Mouse (Mus musculus) stomach, embryonic 15.5 days (tissue): ENCODE measurements around the gene Asrgl1. TPM values are rescaled to one million over a fixed set of nuclear protein-coding genes. Genes with fewer than 3 reads are reported as not detected.
A peak's percentile ranks its signal among the peaks of the same experiment; 100 is the strongest.

Source experiments
- ATAC-seq: fragments of 200-750 bp; cut with Nextera tagmentation; 2 replicates; pipeline ENCODE4 v1.8.0; 2017; ENCODE audit warnings: low read depth, moderate number of reproducible peaks, moderate TSS enrichment; ENCODE audit not compliant: insufficient read depth, low FRiP score
- H3K27ac ChIP-seq: fragments of 300-500 bp; sonication (generic); 2 replicates; pipeline ENCODE4 v1.5.1; 2015; ENCODE audit warnings: mild to moderate bottlenecking, inconsistent platforms
- H3K27me3 ChIP-seq: fragments of 300-500 bp; sonication (generic); replicated peaks from 2 replicates; pipeline ENCODE4 v1.6.1; 2015; ENCODE audit warnings: inconsistent platforms
- H3K36me3 ChIP-seq: fragments of 300-500 bp; sonication (generic); 2 replicates; pipeline ENCODE4 v1.6.1; 2015; ENCODE audit warnings: inconsistent platforms
- H3K4me1 ChIP-seq: fragments of 300-500 bp; sonication (generic); 2 replicates; pipeline ENCODE4 v1.6.1; 2015; ENCODE audit warnings: inconsistent platforms
- H3K4me2 ChIP-seq: fragments of 300-500 bp; sonication (generic); 2 replicates; pipeline ENCODE4 v1.6.1; 2015; ENCODE audit warnings: mild to moderate bottlenecking, inconsistent platforms
- H3K4me3 ChIP-seq: fragments of 300-500 bp; sonication (generic); replicated peaks from 2 replicates; pipeline ENCODE4 v1.5.1; 2015; ENCODE audit warnings: inconsistent platforms
- H3K9ac ChIP-seq: fragments of 300-500 bp; sonication (generic); 2 replicates; pipeline ENCODE4 v1.6.1; 2015; ENCODE audit warnings: inconsistent platforms
- H3K9me3 ChIP-seq: fragments of 300-500 bp; sonication (generic); 2 replicates; pipeline ENCODE4 v1.6.1; 2016; ENCODE audit warnings: inconsistent platforms
- WGBS: fragments of 180-500 bp; shearing (Covaris S2); methylation state at CpG from one replicate; pipeline ENCODE4 v1.1.7; 2015; 5-methylcytosine and 5-hydroxymethylcytosine counted together
- polyA plus RNA-seq: library from polyadenylated mRNA; unstranded; fragments of >200 nt; fragmentation: Nextera tagmentation; extraction: Ambion mirVana; gene quantifications from 2 replicates; pipeline ENCODE4 v1.2.1, GENCODE M21; 2015

Asrgl1 gene
- polyA plus RNA-seq, 1 experiment from 2014 or later: 16.4 TPM

DNA sequence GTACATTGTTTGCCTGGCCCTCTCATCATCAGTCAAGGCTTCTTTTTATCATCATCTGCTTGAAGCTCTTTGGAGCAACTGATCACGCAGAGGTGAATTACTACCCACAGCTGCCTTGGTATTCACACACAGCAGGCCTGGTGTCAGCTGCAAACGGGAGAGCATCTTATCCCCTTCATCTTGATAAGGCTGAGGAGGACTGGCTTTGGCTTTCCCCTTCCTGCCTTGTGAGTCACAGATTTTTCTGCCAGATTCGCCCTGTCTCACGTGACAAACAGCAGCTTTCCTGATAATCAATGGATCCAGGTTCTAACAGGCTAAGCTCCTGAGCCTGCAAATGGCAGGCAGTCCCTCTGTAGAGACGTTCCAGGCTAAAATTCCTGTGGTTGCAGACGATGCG is 55.5 kb downstream of the Asrgl1 start:
- WGBS: 22% methylated on average over 7 of the region's 7 CpGs
- H3K4me1 ChIP-seq: peaks cover 15% of the 10 kb centered on the region
- H3K9me3 ChIP-seq: no peaks in the 10 kb centered on the region
- ATAC-seq: no peak
- no peak overlapping the region for H3K9ac ChIP-seq
- H3K27me3 ChIP-seq: no peaks in the 10 kb centered on the region
- no peak overlapping the region for H3K4me2 ChIP-seq
- H3K27ac ChIP-seq: no peak overlapping the region
- H3K36me3 ChIP-seq: no peaks in the 10 kb centered on the region
- H3K4me3 ChIP-seq: no peak overlapping the region

DNA sequence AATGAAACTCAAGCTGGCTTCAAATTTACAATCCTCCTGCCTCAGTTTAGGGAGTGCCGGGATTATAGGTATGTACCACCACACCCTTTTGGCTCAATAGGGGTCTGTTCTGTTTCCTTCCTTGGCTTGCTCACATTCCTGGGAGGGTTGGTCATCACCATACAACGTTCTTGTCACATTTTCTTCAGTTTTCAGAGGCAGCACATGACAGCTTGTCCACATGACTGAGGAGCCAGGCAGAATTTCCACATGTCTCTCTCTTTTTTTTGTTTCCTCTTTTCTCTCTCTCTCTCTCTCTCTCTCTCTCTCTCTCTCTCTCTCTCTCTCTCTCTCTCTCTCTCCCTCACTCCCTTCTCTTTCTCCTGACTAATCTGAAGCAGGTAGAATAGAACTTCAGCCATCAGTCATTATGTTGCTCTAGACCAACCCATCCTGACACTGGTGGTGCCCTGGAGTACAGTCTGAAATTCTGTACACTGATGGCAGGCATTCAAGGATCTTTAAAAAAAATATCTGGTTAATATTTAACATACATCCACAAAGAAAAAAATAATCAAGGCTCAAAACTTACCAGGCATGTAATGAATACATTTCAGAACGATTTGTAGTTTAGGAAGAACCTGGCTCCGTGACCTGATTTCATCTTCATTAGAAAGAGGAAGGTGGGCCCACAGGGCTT is 58.3 kb downstream of the Asrgl1 start:
- H3K4me1 ChIP-seq: peaks cover 19% of the 10 kb centered on the region
- no peaks in the 10 kb centered on the region for H3K27me3 ChIP-seq
- H3K27ac ChIP-seq: no peak overlapping the region

GRCm38 (mm10) chr19:9076035-9076434 is 59.4 kb downstream of the Asrgl1 start:
- Histone ChIP-seq H3K4me3 (no peak overlapping the region), H3K9me3 (no peaks in the 10 kb centered on the region), H3K27ac (no peak overlapping the region), H3K36me3 (no peaks in the 10 kb centered on the region), H3K27me3 (no peaks in the 10 kb centered on the region), H3K4me2 (no peak overlapping the region), H3K9ac (no peak overlapping the region), H3K4me1 (peaks cover 25% of the 10 kb centered on the region)
- 89% methylated on average over 3 of the region's 3 CpGs for WGBS
- no peak for ATAC-seq

More for the DNA sequence above, 58.3 kb downstream of the Asrgl1 start:
- H3K9ac ChIP-seq: no peak overlapping the region
- no peaks in the 10 kb centered on the region for H3K9me3 ChIP-seq
- no peak for ATAC-seq
- H3K36me3 ChIP-seq: no peaks in the 10 kb centered on the region
- H3K4me3 ChIP-seq: no peak overlapping the region
- no peak overlapping the region for H3K4me2 ChIP-seq
- 42% methylated on average over 4 of the region's 4 CpGs for WGBS

GRCm38 (mm10) chr19:9075558-9075957 is 59.9 kb downstream of the Asrgl1 start:
- no peak overlapping the region for H3K4me2 ChIP-seq
- 60% methylated on average over 2 of the region's 2 CpGs for WGBS
- H3K4me1 ChIP-seq: peaks cover 30% of the 10 kb centered on the region
- H3K9me3 ChIP-seq: no peaks in the 10 kb centered on the region
- no peak overlapping the region for H3K9ac ChIP-seq
- H3K27ac ChIP-seq: no peak overlapping the region
- no peak for ATAC-seq
- H3K4me3 ChIP-seq: no peak overlapping the region
- H3K36me3 ChIP-seq: no peaks in the 10 kb centered on the region
- H3K27me3 ChIP-seq: no peaks in the 10 kb centered on the region

DNA sequence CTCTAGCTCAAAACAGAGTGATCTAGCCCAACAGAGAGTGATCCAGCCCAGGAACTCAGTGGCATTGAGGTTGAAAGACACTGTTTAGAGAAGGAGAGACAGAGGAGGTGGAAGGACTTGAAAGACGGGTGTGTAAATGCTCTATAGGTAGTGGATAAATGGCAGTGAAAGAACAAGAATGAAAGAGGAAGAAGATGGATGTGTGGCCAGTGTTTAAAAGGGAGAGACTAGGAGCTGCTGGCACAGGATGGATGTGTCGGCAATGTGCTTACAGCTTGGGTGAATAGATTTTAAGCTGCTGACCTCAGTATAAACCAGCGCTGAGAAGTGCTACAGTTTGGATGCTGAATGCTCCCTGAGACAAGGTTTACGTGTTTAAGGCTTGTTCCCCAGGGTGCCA is 61.0 kb downstream of the Asrgl1 start:
- Histone ChIP-seq H3K27me3 (no peaks in the 10 kb centered on the region), H3K9ac (no peak overlapping the region), H3K27ac (peak overlapping the region; percentile 71), H3K4me3 (no peak overlapping the region), H3K4me1 (peaks cover 35% of the 10 kb centered on the region), H3K9me3 (no peaks in the 10 kb centered on the region), H3K36me3 (no peaks in the 10 kb centered on the region), H3K4me2 (no peak overlapping the region)
- no peak for ATAC-seq
- 54% methylated on average over 4 of the region's 4 CpGs for WGBS

- peaks cover 35% of the 10 kb centered on the region for H3K4me1 ChIP-seq
- H3K4me3 ChIP-seq: no peak overlapping the region
- H3K36me3 ChIP-seq: no peaks in the 10 kb centered on the region
- no peaks in the 10 kb centered on the region for H3K9me3 ChIP-seq
- H3K27ac ChIP-seq: peak overlapping the region; percentile 71
- WGBS: 58% methylated on average over 12 of the region's 12 CpGs
- no peaks in the 10 kb centered on the region for H3K27me3 ChIP-seq
- no peak overlapping the region for H3K9ac ChIP-seq
- no peak for ATAC-seq
- H3K4me2 ChIP-seq: no peak overlapping the region
Observed at GRCm38 (mm10) chr19:9073776-9074411, 61.5 kb downstream of the Asrgl1 start.

- Histone ChIP-seq H3K36me3 (no peaks in the 10 kb centered on the region), H3K4me3 (no peak overlapping the region), H3K4me1 (peaks cover 39% of the 10 kb centered on the region), H3K9me3 (no peaks in the 10 kb centered on the region), H3K27ac (peak overlapping the region; percentile 91), H3K4me2 (no peak overlapping the region), H3K27me3 (no peaks in the 10 kb centered on the region), H3K9ac (no peak overlapping the region)
- ATAC-seq: no peak
- WGBS: 56% methylated on average over 2 of the region's 2 CpGs
Observed at GRCm38 (mm10) chr19:9072157-9072530, 63.3 kb downstream of the Asrgl1 start.

- ATAC-seq: 0 out of 2 replicates have a peak, but pooled peaks have one; percentile 38
- no peaks in the 10 kb centered on the region for H3K9me3 ChIP-seq
- H3K4me3 ChIP-seq: no peak overlapping the region
- H3K27me3 ChIP-seq: no peaks in the 10 kb centered on the region
- 46% methylated on average over 7 of the region's 7 CpGs for WGBS
- peaks cover 41% of the 10 kb centered on the region for H3K4me1 ChIP-seq
- no peak overlapping the region for H3K9ac ChIP-seq
- H3K4me2 ChIP-seq: no peak overlapping the region
- no peaks in the 10 kb centered on the region for H3K36me3 ChIP-seq
- peak overlapping the region; percentile 91 for H3K27ac ChIP-seq
Observed at GRCm38 (mm10) chr19:9071456-9072156, 63.8 kb downstream of the Asrgl1 start.

DNA sequence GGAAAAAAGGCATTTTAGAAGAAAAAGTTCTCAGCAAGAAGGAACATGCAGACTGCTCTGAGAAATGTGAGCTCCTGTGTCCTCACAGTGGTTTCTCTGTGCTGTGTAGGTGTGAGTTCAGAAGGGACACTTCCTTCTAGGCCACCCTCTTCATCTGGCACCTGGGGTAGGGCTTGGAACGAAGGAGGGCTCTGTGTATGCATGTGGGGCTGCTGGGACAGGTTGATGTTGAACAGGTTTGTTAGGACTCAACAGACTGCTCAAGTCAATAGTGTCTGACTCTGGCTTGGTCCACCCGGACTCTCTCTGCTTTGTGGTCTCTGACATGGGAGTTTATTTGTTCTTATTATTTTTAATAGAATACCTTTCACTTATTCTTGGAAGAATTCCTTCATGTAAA is 65.1 kb downstream of the Asrgl1 start:
- Histone ChIP-seq H3K4me2 (no peak overlapping the region), H3K4me3 (no peak overlapping the region), H3K4me1 (peaks cover 52% of the 10 kb centered on the region), H3K27ac (peak overlapping the region; percentile 91), H3K9ac (no peak overlapping the region), H3K27me3 (no peaks in the 10 kb centered on the region), H3K9me3 (no peaks in the 10 kb centered on the region), H3K36me3 (no peaks in the 10 kb centered on the region)
- ATAC-seq: peak; percentile 53; the same call in 1 of the 2 replicates
- 40% methylated on average over 2 of the region's 2 CpGs for WGBS

- Histone ChIP-seq H3K27me3 (no peaks in the 10 kb centered on the region), H3K4me1 (peaks cover 52% of the 10 kb centered on the region), H3K4me2 (no peak overlapping the region), H3K9me3 (no peaks in the 10 kb centered on the region), H3K36me3 (no peaks in the 10 kb centered on the region), H3K27ac (peak overlapping the region; percentile 91), H3K9ac (no peak overlapping the region), H3K4me3 (no peak overlapping the region)
- no peak for ATAC-seq
- 35% methylated on average over 8 of the region's 8 CpGs for WGBS
Observed at GRCm38 (mm10) chr19:9069687-9070307, 65.6 kb downstream of the Asrgl1 start.

DNA sequence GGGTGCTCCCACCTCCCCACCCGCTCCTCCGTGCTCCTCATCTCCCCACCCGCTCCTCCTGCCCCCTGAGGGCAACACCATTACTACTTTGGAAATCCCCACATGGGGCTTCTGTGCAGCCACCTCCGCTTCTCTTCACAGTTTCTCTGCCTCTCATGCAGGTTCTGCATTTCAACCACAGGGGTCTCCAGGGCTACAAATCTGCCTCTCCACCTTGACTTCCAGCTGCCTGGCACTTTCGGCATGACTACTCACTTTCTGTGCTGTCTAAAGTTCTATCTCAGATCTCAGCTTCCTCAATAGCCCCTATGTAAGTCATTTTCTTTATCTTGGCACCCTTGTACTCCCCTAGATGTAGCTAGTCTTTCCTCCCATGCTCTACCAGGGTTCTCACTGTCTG is 68.1 kb downstream of the Asrgl1 start:
- Histone ChIP-seq H3K4me3 (no peak overlapping the region), H3K4me1 (peaks cover 44% of the 10 kb centered on the region), H3K27ac (peak overlapping the region; percentile 21; the same call in 1 of the 2 replicates), H3K9ac (no peak overlapping the region), H3K36me3 (no peaks in the 10 kb centered on the region), H3K9me3 (no peaks in the 10 kb centered on the region), H3K4me2 (no peak overlapping the region), H3K27me3 (no peaks in the 10 kb centered on the region)
- ATAC-seq: no peak
- WGBS: 65% methylated on average over 5 of the region's 5 CpGs
